Mouse (Mus musculus) adrenal gland, postnatal 25 days (tissue): ENCODE data around the gene D17H6S53E. TPM values are rescaled to one million over a fixed set of nuclear protein-coding genes. Genes with fewer than 3 reads are reported as not detected.

Source experiments
- DNase-seq: peaks from one replicate; pipeline ENCODE4 v3.0.0; 2021; ENCODE audit warnings: mixed read lengths
- total RNA-seq: library from RNA; stranded (reverse); gene quantifications from 2 replicates; pipeline ENCODE4 v1.2.3, GENCODE M21; 2021

D17H6S53E gene
- total RNA-seq, 1 experiment from 2014 or later = 29.7 TPM

DNA sequence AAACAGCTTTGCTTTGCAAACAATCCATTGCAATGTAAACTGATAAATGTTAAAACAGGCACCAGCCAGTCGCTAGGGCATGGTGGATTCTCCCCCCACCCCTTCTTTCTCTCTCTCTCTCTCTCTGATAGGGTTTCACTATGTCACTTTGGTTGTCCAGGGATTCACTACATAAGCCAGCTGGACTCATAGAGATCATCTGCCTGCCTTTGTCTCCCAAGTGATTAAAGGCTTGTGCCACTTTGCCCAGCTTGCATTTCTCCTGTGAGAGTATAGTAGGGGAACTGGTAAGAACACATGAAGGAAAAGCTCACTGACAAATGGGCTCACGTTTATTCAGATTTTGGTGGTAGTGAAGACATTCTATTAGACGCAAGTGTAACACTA, 6.0 kb downstream of the D17H6S53E start:
- DNase-seq = no peak

DNA sequence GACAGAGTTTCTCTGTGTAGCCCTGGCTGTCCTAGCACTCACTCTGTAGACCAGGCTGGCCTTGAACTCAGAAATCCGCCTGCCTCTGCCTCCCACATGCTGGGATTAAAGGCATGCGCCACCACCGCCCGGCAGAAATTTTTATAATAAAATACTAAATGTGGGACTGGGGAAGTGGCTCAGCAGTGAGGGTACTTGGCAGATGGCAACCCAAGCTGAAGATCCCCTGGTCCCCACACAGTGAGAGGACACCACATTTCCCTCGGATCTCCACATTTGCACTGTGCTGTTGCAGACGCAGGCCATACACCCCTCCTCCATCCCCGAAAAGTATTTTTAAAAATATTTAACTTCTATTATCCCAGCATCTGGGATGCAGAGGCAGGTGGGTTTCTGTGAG, 7.3 kb downstream of the D17H6S53E start:
- DNase-seq = no peak

- DNase-seq = peak; percentile 93
Observed at GRCm38 (mm10) chr17:35134801-35135590, 8.8 kb downstream of the D17H6S53E start, which contains the start of gene Bag6. TSS of gene Bag6 (plus strand) at chr17:35135178.

DNA sequence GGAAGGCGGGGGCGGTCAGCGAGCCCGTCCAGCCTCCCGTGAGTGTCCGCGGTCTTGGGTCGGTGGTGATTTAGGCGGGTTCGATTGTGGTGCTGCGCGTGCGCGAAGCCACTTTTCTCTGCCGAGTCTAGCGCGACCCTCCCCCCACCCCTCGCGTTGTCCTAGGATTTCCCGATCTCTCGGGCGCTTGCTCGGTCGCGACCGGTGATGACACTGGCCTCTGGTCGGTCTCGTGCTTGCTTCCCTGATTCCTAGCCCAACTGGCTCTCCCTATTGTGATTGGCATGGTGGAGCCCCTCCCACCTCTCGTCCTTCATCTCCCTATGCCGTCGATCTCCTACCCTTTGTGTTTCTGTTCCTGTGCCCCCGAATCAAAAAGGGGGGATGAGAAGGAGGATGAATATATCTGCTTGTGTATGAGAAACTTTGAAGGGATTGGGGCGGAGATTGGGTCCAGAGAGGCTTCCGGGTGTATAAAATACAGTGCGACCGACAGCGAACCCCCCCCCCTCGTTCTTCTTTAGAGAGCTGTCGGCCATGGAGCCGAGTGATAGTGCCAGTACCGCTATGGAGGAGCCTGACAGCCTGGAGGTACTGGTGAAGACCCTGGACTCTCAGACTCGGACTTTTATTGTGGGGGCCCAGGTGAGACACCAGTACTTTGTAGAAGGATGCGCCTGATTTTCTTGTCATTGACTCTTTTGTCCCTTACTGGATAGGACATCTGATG, 9.6 kb downstream of the D17H6S53E start:
- no peak for DNase-seq

DNA sequence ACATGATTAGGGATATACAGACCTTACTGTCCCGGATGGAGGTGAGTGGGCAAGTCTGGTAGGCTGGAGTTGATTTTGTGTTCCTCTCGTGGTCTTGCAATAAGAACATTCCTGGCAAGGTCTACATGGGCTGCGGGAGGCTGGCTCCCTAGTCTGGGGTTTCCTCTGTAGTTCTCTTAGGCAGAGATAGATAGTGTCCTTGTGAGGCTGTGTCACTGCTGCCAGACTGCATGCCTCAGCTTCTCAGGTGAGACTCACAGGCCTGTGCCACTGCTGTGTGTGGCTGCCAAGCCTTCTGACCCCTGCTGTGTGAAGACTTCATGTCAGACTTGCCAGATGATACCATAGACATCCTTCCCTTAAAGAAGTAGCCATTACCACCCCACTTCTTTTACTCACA, 13.1 kb downstream of the D17H6S53E start:
- no peak for DNase-seq

DNA sequence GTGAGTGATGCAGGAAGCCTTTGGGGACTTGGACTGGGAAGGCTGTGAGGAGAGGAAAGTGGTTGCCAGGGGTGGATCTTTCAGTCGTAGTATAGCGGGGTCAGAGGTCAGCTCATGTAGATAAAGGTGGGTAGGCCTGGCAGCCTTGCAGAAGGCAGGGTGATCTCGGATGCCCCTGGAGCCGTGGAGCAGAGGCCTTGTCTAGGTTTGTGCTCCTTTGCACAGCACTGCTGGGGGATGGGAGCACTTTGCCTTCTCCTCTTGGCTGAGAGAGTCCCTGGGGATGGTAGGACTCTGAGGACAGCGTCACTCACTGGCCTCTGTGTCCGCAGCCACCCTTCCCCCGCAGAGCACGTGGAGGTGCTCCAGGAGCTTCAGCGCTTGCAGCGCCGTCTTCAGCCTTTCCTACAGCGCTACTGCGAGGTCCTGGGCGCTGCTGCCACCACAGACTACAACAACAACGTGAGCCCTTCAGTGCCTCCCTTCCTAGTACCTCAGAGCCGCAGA, 14.4 kb downstream of the D17H6S53E start:
- peak; percentile 47 for DNase-seq

DNA sequence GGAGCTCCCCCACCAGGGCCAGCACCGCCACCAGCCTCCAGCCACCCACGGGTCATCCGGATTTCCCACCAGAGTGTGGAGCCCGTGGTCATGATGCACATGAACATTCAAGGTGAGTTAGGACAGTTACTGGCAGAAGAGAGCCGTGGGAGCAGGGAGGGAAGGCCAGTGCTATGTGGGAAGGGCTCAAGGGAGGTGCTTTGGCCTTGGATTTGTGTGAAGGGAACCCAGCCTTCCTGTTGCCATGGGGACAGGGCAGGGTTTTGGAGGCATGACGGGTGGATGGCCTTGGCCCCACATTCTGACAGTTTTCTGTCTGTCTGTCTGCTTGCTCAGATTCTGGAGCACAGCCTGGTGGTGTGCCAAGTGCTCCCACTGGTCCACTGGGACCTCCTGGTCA, 15.8 kb downstream of the D17H6S53E start:
- peak; percentile 84 for DNase-seq

DNA sequence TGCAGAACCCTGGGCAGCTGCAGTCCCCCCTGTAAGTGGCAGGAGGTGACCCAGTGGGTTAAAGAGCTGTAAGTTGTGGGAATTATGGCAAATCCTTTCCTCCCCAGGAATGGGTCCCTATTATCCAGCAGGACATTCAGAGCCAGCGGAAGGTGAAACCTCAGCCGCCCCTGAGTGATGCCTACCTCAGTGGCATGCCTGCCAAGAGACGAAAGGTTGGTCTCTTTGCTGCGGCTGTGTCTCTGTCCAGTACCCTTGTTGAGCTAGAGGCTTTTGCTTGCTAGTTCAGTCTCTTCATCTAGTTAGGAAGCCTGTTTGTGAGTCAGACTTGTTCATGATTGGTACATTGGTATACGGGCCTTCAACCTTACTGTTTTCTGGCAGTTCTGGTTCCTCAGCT, 20.0 kb downstream of the D17H6S53E start:
- no peak for DNase-seq

GRCm38 (mm10) chr17:35147348-35147747, 21.2 kb downstream of the D17H6S53E start:
- DNase-seq = no peak

DNA sequence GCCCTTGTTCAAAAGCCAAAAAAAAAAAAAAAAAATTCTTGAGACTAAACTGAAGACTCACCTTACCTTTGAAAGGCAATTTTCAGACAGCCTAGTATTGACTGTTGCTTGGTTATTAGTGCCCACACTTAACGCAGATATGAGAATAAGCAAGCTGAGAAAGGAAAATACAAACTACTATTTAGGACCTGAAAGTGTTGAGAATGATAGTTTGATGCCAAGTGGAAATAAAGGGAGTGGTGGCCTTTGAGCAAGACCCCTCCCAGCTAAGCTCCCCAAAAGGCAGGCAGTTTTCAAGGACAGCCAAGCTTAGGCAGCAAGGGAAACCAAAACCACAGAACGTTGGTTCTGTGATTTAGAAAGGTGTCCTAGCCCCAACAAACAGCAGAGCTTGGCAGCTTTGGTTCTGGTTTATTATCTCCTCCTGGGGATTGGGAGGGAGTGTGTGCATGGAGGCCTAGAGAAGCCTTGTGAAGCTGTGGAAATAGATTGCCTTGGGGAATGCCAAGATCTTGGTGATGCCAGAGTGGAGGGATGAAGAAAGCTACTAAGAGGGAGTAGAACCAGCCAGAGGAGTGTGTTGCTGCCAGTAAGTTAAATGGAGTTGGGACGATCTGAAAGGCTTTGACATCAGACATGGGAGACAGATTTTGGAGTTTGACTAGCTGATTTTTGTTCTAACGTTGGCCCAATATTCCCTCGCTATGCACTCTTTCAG, 21.9 kb downstream of the D17H6S53E start:
- DNase-seq = no peak

DNA sequence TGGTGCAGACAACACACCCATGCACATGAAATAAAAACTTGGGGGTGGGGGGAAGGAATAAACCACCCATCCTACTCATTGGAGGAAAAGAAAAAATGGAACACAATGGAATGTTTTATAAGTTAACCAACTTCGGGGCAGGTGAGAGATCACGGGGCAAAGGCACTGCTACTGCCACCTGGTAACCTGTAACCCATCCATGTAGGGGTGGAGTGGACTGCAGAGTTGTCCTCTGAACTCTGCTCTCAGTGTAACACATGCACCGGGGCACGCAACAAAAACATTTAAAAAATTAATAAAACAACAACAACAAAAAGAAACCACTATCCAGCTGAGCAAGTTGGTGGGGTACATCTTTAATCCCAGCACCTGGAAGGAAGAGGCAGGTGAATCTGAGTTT, 25.9 kb downstream of the D17H6S53E start:
- DNase-seq = no peak

DNA sequence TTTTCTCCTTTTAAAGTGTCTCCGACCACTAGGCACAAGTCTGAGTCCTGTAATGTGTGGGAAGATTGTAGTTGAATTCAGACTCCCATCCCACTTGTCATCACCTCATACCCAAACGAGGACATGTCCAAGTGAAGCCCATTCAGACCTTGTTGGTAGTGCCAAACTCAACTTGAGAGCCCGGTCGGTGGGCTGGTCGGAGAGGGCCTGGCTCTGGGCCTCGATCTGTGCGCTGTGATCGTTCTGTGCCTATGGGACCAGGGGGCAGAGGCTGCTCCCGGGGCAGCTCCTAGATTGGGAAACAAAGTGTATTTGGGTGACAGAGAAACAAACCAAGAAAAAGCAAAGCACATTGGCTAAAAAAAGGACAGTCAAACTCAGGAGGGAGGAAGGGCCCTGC, 26.9 kb downstream of the D17H6S53E start:
- DNase-seq = no peak

GRCm38 (mm10) chr17:35153931-35154330, 27.8 kb downstream of the D17H6S53E start:
- no peak for DNase-seq

- no peak for DNase-seq
Observed at GRCm38 (mm10) chr17:35154616-35155015, 28.4 kb downstream of the D17H6S53E start.

DNA sequence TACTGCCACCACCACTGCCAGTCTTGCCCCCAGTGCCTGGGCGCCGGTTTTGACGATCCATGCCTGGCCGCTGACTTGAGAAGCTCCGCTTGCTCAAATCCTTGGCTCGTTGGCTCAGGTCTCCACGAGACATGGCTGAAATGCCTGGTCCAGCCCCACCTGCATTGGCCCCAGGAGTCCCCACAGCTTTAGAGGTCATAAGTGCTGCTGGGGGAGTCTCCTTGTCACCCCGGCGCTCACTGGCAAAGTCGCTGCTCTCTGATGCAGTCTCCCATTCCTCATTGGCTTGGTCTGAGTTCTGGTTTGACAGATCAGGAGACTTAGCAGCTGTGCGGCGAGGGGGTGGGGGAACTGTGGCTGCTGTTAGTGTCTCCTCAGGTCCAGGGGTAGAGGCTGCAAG, 29.3 kb downstream of the D17H6S53E start:
- DNase-seq = no peak

- DNase-seq = no peak
Observed at GRCm38 (mm10) chr17:35156461-35157200, 30.5 kb downstream of the D17H6S53E start.

GRCm38 (mm10) chr17:35157254-35157653, 31.1 kb downstream of the D17H6S53E start:
- no peak for DNase-seq

DNA sequence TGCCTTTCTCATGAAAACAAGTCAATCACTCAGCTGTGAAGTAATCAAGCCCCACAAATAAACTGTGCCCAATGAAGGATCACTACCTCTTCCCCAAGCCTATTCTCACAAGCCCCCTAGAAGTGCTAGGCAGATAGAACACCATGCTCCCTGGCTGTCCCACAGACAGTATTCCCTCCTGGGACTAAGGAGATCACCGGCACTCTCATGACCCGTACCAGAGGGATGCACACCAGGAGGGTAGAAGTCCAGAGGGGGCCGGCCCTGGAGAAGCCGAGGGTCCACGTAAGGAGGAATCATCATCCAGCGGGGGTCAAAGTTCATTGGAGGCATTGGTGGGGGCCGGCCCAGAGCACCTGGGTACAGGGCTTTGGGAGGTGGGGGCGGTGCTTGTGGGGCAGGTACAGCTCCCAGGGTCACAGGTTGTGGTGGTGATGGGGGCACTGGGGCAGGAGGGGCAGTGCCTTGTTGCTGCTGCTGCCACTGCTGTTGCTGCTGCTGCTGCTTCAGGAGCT, 31.5 kb downstream of the D17H6S53E start:
- no peak for DNase-seq

GRCm38 (mm10) chr17:35158850-35159593, 32.8 kb downstream of the D17H6S53E start:
- DNase-seq = no peak

GRCm38 (mm10) chr17:35159638-35160037, 33.5 kb downstream of the D17H6S53E start:
- no peak for DNase-seq

DNA sequence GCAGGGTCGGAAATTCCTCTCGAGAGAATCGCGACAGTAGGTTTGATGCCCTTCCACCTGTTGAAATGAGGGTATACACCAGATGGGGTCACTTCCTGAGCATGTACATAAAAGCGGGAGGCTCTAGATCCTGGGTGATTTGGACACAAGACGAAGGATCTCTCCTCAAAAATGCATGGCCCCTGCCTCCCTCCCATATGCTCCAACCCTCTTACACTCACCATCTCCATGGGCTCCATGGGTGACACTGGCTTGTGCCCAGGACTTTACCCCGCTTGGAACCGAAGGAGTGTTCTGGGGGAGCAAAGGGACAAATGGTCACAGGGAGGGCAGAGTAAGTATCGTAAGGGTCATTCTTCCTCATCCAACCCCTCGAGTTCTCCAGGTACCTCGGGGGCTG, 35.2 kb downstream of the D17H6S53E start:
- DNase-seq = no peak
